In genomic region chr2:180583154-180583507, GRCm38 (mm10) we compare ENCODE assay signal across 8 mouse cellular contexts. TPM values are rescaled to one million over a fixed set of nuclear protein-coding genes. Genes with fewer than 3 reads are reported as not detected.
A peak's percentile ranks its signal among the peaks of the same experiment; 100 is the strongest.
DNase-seq lines count a peak whose midpoint lies in the region; ATAC-seq lines count a peak whose summit lies in the region.

No protein-coding gene starts in this region.

- 33% methylated on average over 6 of the region's 7 CpGs for WGBS in hindbrain, embryonic 13.5 days
- WGBS in liver, embryonic 16.5 days (ENCODE audit: insufficient replicate concordance): 13% methylated on average over 7 of the region's 7 CpGs

- H3K4me2 ChIP-seq in hindbrain, embryonic 13.5 days: peak overlapping the region; percentile 87
- H3K4me2 ChIP-seq in liver, embryonic 16.5 days (ENCODE audit: low read depth, low read length): peak overlapping the region; percentile 87

- H3K9ac ChIP-seq in hindbrain, embryonic 13.5 days: peak overlapping the region; percentile 98
- peak overlapping the region; percentile 90 for H3K9ac ChIP-seq in liver, embryonic 16.5 days (ENCODE audit: low read depth, low read length)

- H3K4me3 ChIP-seq in hindbrain, embryonic 13.5 days: peak overlapping the region; percentile 83
- H3K4me3 ChIP-seq in liver, embryonic 16.5 days (ENCODE audit: low read depth, low read length): peak overlapping the region; percentile 82

- H3K4me1 ChIP-seq in hindbrain, embryonic 13.5 days (replicated peaks): peaks cover 28% of the 10 kb centered on the region
- peaks cover 11% of the 10 kb centered on the region for H3K4me1 ChIP-seq in liver, embryonic 16.5 days (ENCODE audit: control insufficient read depth, low read depth, low read length)

- peaks cover 16% of the 10 kb centered on the region for H3K27me3 ChIP-seq in hindbrain, embryonic 13.5 days
- H3K27me3 ChIP-seq in liver, embryonic 16.5 days (ENCODE audit: control insufficient read depth, insufficient read depth, low read depth, low read length): no peaks in the 10 kb centered on the region

- no peaks in the 10 kb centered on the region for H3K9me3 ChIP-seq in hindbrain, embryonic 13.5 days
- no peaks in the 10 kb centered on the region for H3K9me3 ChIP-seq in liver, embryonic 16.5 days (replicated peaks; ENCODE audit: control insufficient read depth, low read length)

- peaks cover 23% of the 10 kb centered on the region for H3K36me3 ChIP-seq in hindbrain, embryonic 13.5 days
- H3K36me3 ChIP-seq in liver, embryonic 16.5 days (ENCODE audit: control insufficient read depth, insufficient read depth): 0 out of 2 replicates have a peak, but pooled peaks cover 3% of the 10 kb centered on the region

- ATAC-seq in hindbrain, embryonic 13.5 days (ENCODE audit: low FRiP score): peak; percentile 15
- ATAC-seq in liver, embryonic 16.5 days (ENCODE audit: low read depth): peak; percentile 10; the same call in 1 of the 2 replicates

- DNase-seq in heart, adult 18-20 months: peak; percentile 21 to 34
- no peak for DNase-seq in heart, adult 8-10 months (ENCODE audit: low spot score)
- DNase-seq in R1 (ENCODE audit: low read depth, low spot score): peak; percentile 38
- DNase-seq in thymus, postnatal 14 days: peak; percentile 51
- DNase-seq in adrenal gland, postnatal 14 days: no peak
- DNase-seq in gastrocnemius, postnatal 4 days (ENCODE audit: low spot score in 2 of 2): no peak

- peak overlapping the region; percentile 85; the same call in 1 of the 2 replicates for H3K27ac ChIP-seq in hindbrain, embryonic 13.5 days
- peak overlapping the region; percentile 71; the same call in 1 of the 2 replicates for H3K27ac ChIP-seq in liver, embryonic 16.5 days (ENCODE audit: low read length)

RNA-seq across cellular contexts. Expression of gene Mrgbp, which starts 2.0 kb away (rescaled TPM):
- total RNA-seq in heart, adult 18-20 months (2021): 10 to 100 TPM; 17.8 to 18.4 TPM
- total RNA-seq in heart, adult 8-10 months (2022): 10 to 100 TPM; 12.3 to 18.7 (median 17.3) TPM
- polyA plus RNA-seq in hindbrain, embryonic 13.5 days (2015; fragmentation: Nextera tagmentation; extraction: Ambion mirVana): 42.2 and 44.8 TPM in 2 replicates
- polyA plus RNA-seq in liver, embryonic 16.5 days (2015; fragmentation: Nextera tagmentation; extraction: Ambion mirVana): 6.6 and 7.4 TPM in 2 replicates
- 19.5 and 21.7 TPM in 2 replicates for total RNA-seq in adrenal gland, postnatal 14 days (2021)
- total RNA-seq in gastrocnemius, postnatal 4 days (2021): 10 to 100 TPM; 14.1 to 17.3 TPM

RNA-seq across cellular contexts. Expression of gene Ogfr, which starts 5.9 kb away (rescaled TPM):
- total RNA-seq in heart, adult 18-20 months (2021): 10 to 100 TPM; 31.9 to 34.1 TPM
- 10 to 100 TPM; 31.4 to 34.7 (median 32.3) TPM for total RNA-seq in heart, adult 8-10 months (2022)
- polyA plus RNA-seq in hindbrain, embryonic 13.5 days (2015; fragmentation: Nextera tagmentation; extraction: Ambion mirVana): 85.8 and 86.2 TPM in 2 replicates
- polyA plus RNA-seq in liver, embryonic 16.5 days (2015; fragmentation: Nextera tagmentation; extraction: Ambion mirVana): 21.1 and 22.5 TPM in 2 replicates
- total RNA-seq in adrenal gland, postnatal 14 days (2021): 46.0 and 50.1 TPM in 2 replicates
- total RNA-seq in gastrocnemius, postnatal 4 days (2021): 10 to 100 TPM; 46.8 to 52.2 TPM

RNA-seq across cellular contexts. Expression of gene Col9a3, which starts 14.5 kb away (rescaled TPM):
- total RNA-seq in heart, adult 18-20 months (2021): under 1 TPM in 1 of 2 experiments, not detected in 1; 0.21 TPM
- total RNA-seq in heart, adult 8-10 months (2022): under 1 TPM in 1 of 4 experiments, not detected in 3; 0.11 TPM
- 71.7 and 74.9 TPM in 2 replicates for polyA plus RNA-seq in hindbrain, embryonic 13.5 days (2015; fragmentation: Nextera tagmentation; extraction: Ambion mirVana)
- polyA plus RNA-seq in liver, embryonic 16.5 days (2015; fragmentation: Nextera tagmentation; extraction: Ambion mirVana): 0.78 and 1.3 TPM in 2 replicates
- 0.44 and 1.1 TPM in 2 replicates for total RNA-seq in adrenal gland, postnatal 14 days (2021)
- 1 to 10 TPM; 2.2 to 2.7 TPM for total RNA-seq in gastrocnemius, postnatal 4 days (2021)

RNA-seq across cellular contexts. Expression of gene Tcfl5, which starts 59.4 kb away (rescaled TPM):
- not detected for total RNA-seq in heart, adult 18-20 months (2021)
- not detected for total RNA-seq in heart, adult 8-10 months (2022)
- polyA plus RNA-seq in hindbrain, embryonic 13.5 days (2015; fragmentation: Nextera tagmentation; extraction: Ambion mirVana): 0.22 and 0.34 TPM in 2 replicates
- polyA plus RNA-seq in liver, embryonic 16.5 days (2015; fragmentation: Nextera tagmentation; extraction: Ambion mirVana): 0.07 TPM in 1 of 2 replicates, not detected in the other
- total RNA-seq in adrenal gland, postnatal 14 days (2021): 0.15 TPM in 1 of 2 replicates, not detected in the other
- 1 to 10 TPM in 1 of 2 experiments, under 1 TPM in 1; 0.93 to 1.3 TPM for total RNA-seq in gastrocnemius, postnatal 4 days (2021)

Comparison
In these comparisons a context has a peak if more than half of its experiments do, and no peak if none do; other contexts are left out.
1. DNase-seq: peak in heart, adult 18-20 months (2 of 2), R1 (single experiment) and thymus, postnatal 14 days (single experiment); none in heart, adult 8-10 months (single experiment), adrenal gland, postnatal 14 days (single experiment) and gastrocnemius, postnatal 4 days (0 of 2).